Mouse (Mus musculus) retina, postnatal 7 days (tissue): Measurements from ENCODE around the gene Shf.

Experiments
- DNase-seq: peaks from one replicate; pipeline ENCODE4 v3.0.0-alpha.2; 2012; ENCODE audit warnings: low read depth, low spot score

Shf gene

DNA sequence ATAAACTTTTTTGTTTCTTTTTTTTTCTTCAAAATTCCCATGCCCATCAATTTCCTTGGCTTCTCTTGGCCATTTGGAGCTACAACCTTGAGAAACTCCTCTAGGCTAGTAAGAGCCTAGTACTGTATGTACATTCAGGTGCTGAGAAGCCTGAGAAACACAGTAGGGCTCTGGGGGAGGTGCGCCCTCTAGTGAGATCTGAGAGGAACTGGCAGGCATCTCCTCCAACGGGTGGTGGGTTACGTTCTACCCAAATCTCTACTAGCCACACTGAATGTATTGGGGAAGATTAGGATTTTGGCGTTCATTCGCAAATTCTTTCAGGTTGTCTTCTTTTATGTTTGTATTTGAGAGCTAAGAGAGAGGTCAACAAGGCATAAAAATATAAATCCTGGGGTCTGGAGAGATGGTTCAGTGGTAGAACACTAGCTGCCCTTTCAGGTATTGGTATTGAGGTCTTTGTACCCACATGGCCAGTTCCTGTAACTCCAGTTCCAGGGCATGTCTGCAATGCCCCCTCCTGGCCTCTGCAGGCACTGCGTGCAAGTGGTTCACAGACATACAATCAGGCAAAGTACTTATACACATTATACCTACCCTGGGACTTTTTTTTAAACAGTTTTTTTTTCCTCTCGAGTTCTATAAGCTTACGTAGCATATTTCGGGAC lies 66.3 kb downstream of the Shf start:
- peak; percentile 54 for DNase-seq

DNA sequence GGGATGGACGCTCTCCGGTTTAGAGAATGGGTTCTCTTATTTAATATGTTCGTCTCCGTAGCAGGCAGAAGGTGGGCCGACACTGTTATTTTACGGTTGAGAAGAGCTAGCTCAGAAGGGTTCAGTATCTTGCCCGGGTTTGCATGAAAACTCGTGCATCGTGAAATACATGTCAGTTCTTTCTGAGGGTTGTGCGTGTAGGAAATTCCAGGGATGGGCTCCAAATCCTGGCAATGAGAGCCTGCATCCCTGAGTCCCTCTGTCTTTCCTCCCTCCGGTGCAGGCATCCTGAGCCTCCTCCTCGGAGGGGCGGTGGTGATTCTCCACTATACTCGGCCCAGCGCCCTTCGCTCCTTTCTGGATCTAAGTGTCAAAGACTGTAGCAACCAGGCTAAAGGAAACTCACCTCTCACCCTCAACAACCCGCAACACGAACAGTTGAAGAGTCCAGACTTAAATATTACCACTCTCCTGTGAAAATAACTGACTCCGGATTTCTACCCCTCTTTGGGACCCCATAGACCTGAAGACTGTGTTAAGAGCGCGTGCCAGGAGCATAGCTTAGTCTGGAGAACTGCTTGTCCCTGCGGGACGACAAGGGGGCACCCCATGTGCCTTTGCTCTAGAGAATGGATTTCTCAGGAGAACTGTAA lies 66.9 kb downstream of the Shf start:
- DNase-seq: no peak

DNA sequence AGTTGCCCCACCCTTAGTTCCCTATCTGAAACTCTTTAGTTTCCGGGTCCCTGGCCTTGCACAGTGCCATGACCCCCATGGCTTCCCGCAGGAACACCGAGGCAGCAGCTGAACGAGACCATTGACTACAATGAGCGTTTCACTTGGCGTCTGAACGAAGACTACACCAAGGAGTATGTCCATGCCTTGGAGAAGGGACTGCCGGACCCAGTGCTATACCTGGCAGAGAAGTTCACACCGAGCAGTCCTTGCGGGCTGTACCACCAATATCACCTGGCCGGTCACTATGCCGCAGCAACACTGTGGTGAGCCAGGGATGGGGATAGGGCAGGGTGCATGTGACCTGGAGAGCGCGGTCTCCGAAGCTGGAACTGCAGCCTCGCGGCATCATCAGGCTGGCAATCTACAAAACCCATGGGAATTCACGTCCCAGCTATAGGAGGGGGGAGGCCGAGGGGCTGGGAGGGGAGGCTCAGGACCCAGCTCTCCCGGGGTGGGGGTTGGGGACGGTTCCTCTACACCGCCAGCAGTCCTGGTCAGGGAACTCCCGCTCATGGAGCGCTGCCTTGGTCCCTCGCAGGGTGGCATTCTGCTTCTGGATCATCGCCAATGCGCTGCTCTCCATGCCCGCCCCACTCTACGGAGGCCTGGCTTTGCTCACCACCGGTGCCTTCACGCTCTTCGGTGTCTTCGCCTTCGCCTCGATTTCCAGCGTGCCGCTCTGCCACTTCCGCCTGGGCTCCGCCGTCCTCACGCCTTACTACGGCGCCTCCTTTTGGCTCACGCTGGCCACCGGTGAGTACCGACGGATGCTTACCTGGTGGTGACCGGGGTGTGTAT lies 67.7 kb downstream of the Shf start:
- DNase-seq: no peak

DNA sequence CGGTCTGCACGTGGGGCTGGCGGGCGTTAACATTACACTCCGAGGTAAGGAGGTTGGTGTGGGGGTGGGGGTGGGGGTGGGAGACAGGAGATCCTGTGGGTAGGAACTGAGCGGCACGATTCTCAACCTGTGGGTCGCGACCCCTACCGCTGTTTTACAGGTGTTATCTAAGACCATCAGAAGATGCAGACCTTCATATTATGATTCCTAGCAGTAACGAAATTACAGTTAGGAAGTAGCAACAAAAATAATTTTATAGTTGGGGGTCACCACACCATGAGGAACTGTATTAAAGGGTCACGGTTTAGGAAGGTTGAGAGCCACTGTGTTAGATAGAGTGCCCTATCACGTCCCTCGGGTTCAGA lies 68.3 kb downstream of the Shf start:
- no peak for DNase-seq

DNA sequence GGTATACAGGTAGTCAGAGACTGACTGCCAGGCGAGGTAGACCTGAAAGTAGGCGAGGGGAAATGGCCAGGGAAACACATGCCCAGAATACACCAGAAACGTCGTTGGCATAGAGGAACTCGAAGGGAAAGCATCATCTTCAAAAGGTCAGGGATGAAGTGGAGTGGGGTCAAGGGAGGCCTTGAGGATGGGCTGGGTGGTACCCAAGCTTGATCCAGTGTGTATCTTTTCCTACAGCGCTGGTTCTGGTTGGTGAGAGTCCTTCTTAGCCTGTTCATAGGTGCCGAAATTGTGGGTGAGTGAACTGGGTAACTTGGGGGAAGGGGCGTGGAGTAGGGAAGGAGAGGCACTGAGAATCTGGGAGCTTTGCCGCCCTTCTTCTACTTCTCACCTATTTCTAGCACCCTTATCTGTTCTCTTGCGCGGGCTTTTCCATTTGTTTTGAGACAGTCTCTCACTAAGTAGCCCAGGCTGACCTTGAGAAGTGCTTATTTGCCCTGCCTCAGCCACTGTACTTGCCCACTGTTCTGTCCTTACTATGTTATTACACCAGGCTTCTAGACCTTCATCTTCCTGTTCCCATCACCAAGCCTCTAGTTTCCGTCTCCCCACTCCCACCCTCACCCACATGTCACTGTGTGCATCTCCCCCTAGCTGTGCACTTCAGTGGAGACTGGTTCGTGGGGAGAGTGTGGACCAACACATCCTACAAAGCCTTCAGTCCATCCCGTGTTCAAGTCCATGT lies 68.9 kb downstream of the Shf start:
- DNase-seq: no peak
